Mouse (Mus musculus) liver, embryonic 14.5 days (tissue): ENCODE results near the gene Bmp5. TPM values are rescaled to one million over a fixed set of nuclear protein-coding genes. Genes with fewer than 3 reads are reported as not detected.

Experiments
- ATAC-seq: fragments of 200-750 bp; cut with Nextera tagmentation; 2 replicates; pipeline ENCODE4 v1.8.0; 2017; ENCODE audit warnings: moderate number of reproducible peaks, mild to moderate bottlenecking, moderate library complexity; ENCODE audit not compliant: insufficient read depth
- DNase-seq, 3 experiments: peaks; one replicate each; pipeline ENCODE4 v3.0.0-alpha.2; 2012 to 2013; ENCODE audit warnings: low read depth in 3 of 3, low spot score in 3 of 3
- H3K27ac ChIP-seq: fragments of 300-500 bp; sonication (generic); 2 replicates; pipeline ENCODE4 v1.5.1; 2014; ENCODE audit warnings: moderate library complexity, mild to moderate bottlenecking, control low read depth, inconsistent platforms
- H3K27me3 ChIP-seq: fragments of 300-500 bp; sonication (generic); 2 replicates; pipeline ENCODE4 v1.6.1; 2014; ENCODE audit warnings: mild to moderate bottlenecking, low read length, moderate library complexity; ENCODE audit not compliant: control insufficient read depth, insufficient read depth
- H3K36me3 ChIP-seq: fragments of 300-500 bp; sonication (generic); replicated peaks from 2 replicates; pipeline ENCODE4 v1.6.1; 2014; ENCODE audit warnings: low read depth; ENCODE audit not compliant: control insufficient read depth, insufficient read depth
- H3K4me1 ChIP-seq, 2 experiments: fragments of 200-500 bp in 1 of 2; fragments of 300-500 bp in 1 of 2; sonication (generic) in 1 of 2; replicated peaks; 2 replicates each; pipeline ENCODE4 v1.6.1; 2012 to 2014; ENCODE audit warnings: antibody characterized with exemption in 1 of 2, inconsistent platforms in 1 of 2, low read length in 1 of 2; ENCODE audit not compliant: control insufficient read depth in 2 of 2, insufficient read depth in 2 of 2
- H3K4me2 ChIP-seq: fragments of 300-500 bp; sonication (generic); 2 replicates; pipeline ENCODE4 v1.6.1; 2014; ENCODE audit warnings: low read depth, mild to moderate bottlenecking, control low read depth, moderate library complexity
- H3K4me3 ChIP-seq, 2 experiments: fragments of 200-500 bp in 1 of 2; fragments of 300-500 bp in 1 of 2; sonication (generic) in 1 of 2; 2 replicates each; pipeline ENCODE4 v1.5.1; 2012 to 2014; ENCODE audit warnings: low read depth in 2 of 2, low read length in 2 of 2, mild to moderate bottlenecking in 2 of 2, control low read depth in 1 of 2, inconsistent platforms in 1 of 2, moderate library complexity in 1 of 2; ENCODE audit not compliant: insufficient read depth in 1 of 2
- H3K9ac ChIP-seq: fragments of 300-500 bp; sonication (generic); replicated peaks from 2 replicates; pipeline ENCODE4 v1.6.1; 2014; ENCODE audit warnings: mild to moderate bottlenecking, control low read depth, moderate library complexity
- H3K9me3 ChIP-seq: fragments of 300-500 bp; sonication (generic); 2 replicates; pipeline ENCODE4 v1.6.1; 2016; ENCODE audit warnings: low read length, mixed read lengths; ENCODE audit not compliant: control insufficient read depth
- CTCF ChIP-seq: IDR thresholded peaks from 2 replicates; pipeline ENCODE4 v1.5.1; 2016; ENCODE audit warnings: antibody characterized with exemption, low read depth, control low read depth
- EP300 ChIP-seq: IDR thresholded peaks from 2 replicates; pipeline ENCODE4 v1.6.1; 2016; ENCODE audit warnings: antibody characterized with exemption, low read depth
- WGBS: fragments of 180-500 bp; shearing (Covaris S2); extraction: QIAGEN DNeasy Blood & Tissue Kit; methylation state at CpG from one replicate; pipeline ENCODE4 v1.1.7; 2014; ENCODE audit not compliant: insufficient replicate concordance; 5-methylcytosine and 5-hydroxymethylcytosine counted together
- microRNA-seq: library from miRNA; unstranded; fragments of <30 nt; microRNA quantifications from one replicate; pipeline ENCODE4, GENCODE M21; 2016
- polyA plus RNA-seq, 2 experiments: library from polyadenylated mRNA; depleted of rRNA in 1 of 2; stranded (reverse) in 1 of 2; unstranded in 1 of 2; fragments of >200 nt; fragmentation: Nextera tagmentation in 1 of 2; extraction: Ambion mirVana in 1 of 2; gene quantifications; 2 replicates each; pipeline versions ENCODE4 v1.2.1 to v1.2.3; 2012 to 2014

Gene Bmp5
- polyA plus RNA-seq, 2 experiments: 1.2 to 1.7 TPM

DNA sequence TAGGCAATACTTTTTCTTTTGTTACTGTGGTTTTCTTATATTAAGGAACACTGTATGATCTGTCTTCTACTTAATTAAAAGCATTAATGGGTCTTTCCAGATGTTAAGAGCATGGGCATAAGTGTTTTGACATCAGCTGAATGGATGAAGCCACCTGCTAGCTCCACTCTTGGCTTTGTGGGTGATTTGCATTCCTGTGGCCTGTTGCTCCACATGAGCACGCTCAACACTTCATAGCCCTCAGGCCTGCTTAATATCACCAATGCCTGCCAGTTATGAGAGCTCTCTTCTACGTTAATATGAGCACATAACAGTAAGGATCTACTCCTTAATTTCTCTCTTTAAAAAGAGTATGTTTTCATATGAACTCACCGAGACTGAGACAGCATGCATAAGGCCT lies 169.5 kb downstream of the Bmp5 start:
- Histone ChIP-seq H3K4me2 (no peak overlapping the region), H3K9me3 (no peaks in the 10 kb centered on the region), H3K4me1 (no peaks in the 10 kb centered on the region), H3K9ac (no peak overlapping the region), H3K27ac (no peak overlapping the region), H3K4me3 (no peak overlapping the region), H3K36me3 (no peaks in the 10 kb centered on the region), H3K27me3 (no peaks in the 10 kb centered on the region)
- WGBS: 59% methylated on average over 3 of the region's 3 CpGs
- DNase-seq (no peak), ATAC-seq (no peak)
- no peak for TF ChIP-seq CTCF
- TF ChIP-seq EP300: no peak

Small RNA genes within 50 kb of the gene (microRNA-seq; reads per million reads assigned to microRNA genes)
- gene Gm44355: not detected

Other genes with a start within 250 kb of the Bmp5 start
- 6.7 and 9.1 TPM in 2 replicates for gene Tmod3, start 215.7 kb upstream of the Bmp5 start, polyA plus RNA-seq (2012; rRNA removed)
- gene Tmod3, start 215.7 kb upstream of the Bmp5 start, polyA plus RNA-seq (2014; fragmentation: Nextera tagmentation; extraction: Ambion mirVana): 23.5 and 23.8 TPM in 2 replicates
- 0.03 and 0.04 TPM in 2 replicates for gene Tmod2, start 164.0 kb upstream of the Bmp5 start, polyA plus RNA-seq (2012; rRNA removed)
- 0.04 and 0.05 TPM in 2 replicates for gene Tmod2, start 164.0 kb upstream of the Bmp5 start, polyA plus RNA-seq (2014; fragmentation: Nextera tagmentation; extraction: Ambion mirVana)
- gene Lysmd2, start 149.6 kb upstream of the Bmp5 start, polyA plus RNA-seq (2012; rRNA removed): 1.0 and 1.3 TPM in 2 replicates
- gene Lysmd2, start 149.6 kb upstream of the Bmp5 start, polyA plus RNA-seq (2014; fragmentation: Nextera tagmentation; extraction: Ambion mirVana): 2.1 and 2.8 TPM in 2 replicates
- not detected in 2 replicates for gene Scg3, start 91.3 kb upstream of the Bmp5 start, polyA plus RNA-seq (2012; rRNA removed)
- gene Scg3, start 91.3 kb upstream of the Bmp5 start, polyA plus RNA-seq (2014; fragmentation: Nextera tagmentation; extraction: Ambion mirVana): 0.04 TPM in 1 of 2 replicates, not detected in the other
- gene Hmgcll1, start 239.5 kb downstream of the Bmp5 start, polyA plus RNA-seq (2012; rRNA removed): 0.10 and 0.13 TPM in 2 replicates
- 0.15 TPM in 2 replicates for gene Hmgcll1, start 239.5 kb downstream of the Bmp5 start, polyA plus RNA-seq (2014; fragmentation: Nextera tagmentation; extraction: Ambion mirVana)